Mouse (Mus musculus) cerebellum, adult 2 months (tissue): ENCODE measurements at regions not wholly inside any gene's neighbourhood (a gene's known extent, or its start where the extent isn't known, plus 50 kb on each side); places are given as distances from the start of the nearest gene placed in this dataset.

Experiments
- CTCF ChIP-seq: fragments of 200-500 bp; IDR thresholded peaks from 2 replicates; pipeline ENCODE4 v1.5.1; 2011; ENCODE audit warnings: low read depth, mild to moderate bottlenecking, control low read depth, low read length, moderate library complexity, borderline replicate concordance; ENCODE audit not compliant: insufficient read depth
- POLR2A ChIP-seq: fragments of 200-500 bp; IDR thresholded peaks from 2 replicates; pipeline ENCODE4 v1.6.1; 2011; ENCODE audit warnings: low read length, control low read depth, borderline replicate concordance; ENCODE audit not compliant: insufficient read depth

DNA sequence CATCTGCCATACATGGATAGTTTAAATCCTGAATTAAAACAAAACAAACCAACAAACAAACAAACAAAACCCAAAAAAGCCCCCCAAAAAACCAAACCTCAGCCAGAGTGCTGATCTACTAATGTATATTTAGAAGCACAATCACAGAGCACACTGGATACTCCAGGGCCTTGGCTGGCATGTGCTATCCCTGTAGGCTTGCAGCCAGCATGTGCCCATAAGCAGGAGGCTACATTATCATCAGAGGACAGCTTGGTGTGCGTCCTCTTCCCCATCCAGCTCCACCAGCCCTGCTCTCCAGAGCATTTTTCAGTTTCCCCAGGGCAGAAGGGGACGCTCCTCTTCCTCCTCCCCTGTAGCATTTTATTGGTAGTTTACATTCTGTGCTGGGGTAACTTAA is 198.9 kb downstream of the Mterf1b start:
- TF ChIP-seq CTCF: no peak
- TF ChIP-seq POLR2A: no peak
